Mouse (Mus musculus) lung, adult 2 months (tissue): ENCODE data around the gene Gabrr3.

Experiments used
- CTCF ChIP-seq: fragments of 200-500 bp; IDR thresholded peaks from 2 replicates; pipeline ENCODE4 v1.5.1; 2011; ENCODE audit warnings: mild to moderate bottlenecking, low read length, control low read depth; ENCODE audit not compliant: insufficient read depth
- POLR2A ChIP-seq: fragments of 200-500 bp; IDR thresholded peaks from 2 replicates; pipeline ENCODE4 v1.6.1; 2011; ENCODE audit warnings: low read depth, mild to moderate bottlenecking, control low read depth, low read length, borderline replicate concordance; ENCODE audit errors: extremely low read depth

DNA sequence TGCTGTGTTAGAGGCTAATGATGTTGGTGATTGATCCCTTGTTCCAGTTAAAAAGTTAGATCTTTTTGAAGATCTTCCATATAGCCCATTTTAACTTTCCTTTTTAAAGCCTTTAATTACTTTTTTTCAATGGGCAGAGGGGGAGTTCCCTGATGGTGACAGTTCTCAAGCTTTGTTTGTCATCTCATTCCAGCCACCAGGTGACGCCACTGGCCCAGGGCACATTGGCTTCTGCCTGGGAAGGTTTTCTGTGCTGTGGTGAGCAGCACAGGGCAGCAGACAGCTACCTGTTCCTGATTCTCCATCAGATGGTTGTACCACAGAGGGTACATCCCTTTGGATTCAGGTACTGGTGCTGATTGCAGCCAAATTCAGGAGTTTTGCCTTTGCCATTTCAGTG lies 67.7 kb downstream of the Gabrr3 start:
- peak; percentile 90 for TF ChIP-seq CTCF
- TF ChIP-seq POLR2A, result no peak
